Mouse (Mus musculus) naive thymus-derived CD4-positive, alpha-beta T cell, adult 5 months (primary cell): Measurements from ENCODE around the gene Cox19. TPM values are rescaled to one million over a fixed set of nuclear protein-coding genes. Genes with fewer than 3 reads are reported as not detected.

Experiments used
- polyA plus RNA-seq: library from polyadenylated mRNA; unstranded; fragments of 100-300 nt; shearing (Covaris generic); gene quantifications from one replicate; pipeline ENCODE4 v1.2.1, GENCODE M21; 2017

Gene Cox19
- polyA plus RNA-seq: 32.0 TPM

DNA sequence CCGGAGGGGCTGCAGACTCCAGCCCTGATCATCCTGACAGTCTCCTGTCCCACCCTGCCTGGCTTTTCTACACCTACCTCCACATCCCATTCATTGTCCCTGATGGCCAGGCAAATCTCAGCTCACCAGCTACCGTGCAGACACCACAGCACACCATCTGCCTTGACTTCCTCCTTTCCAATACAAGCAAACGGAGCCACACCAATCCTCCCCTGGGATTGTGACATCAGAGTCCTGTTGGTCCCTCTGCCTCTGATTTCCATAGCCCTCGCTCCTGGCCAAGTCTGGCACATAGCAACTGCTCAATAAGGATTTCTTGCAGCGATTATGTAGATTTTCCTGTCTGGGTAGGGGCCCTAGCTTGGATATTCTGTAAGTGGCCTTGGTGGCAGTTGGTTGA, at the start of gene Cox19:
Gene Cox19 (minus strand): TSS at position 285 of the 400 bp plus-strand sequence.

GRCm38 (mm10) chr5:139377468-139378270, 26.5 kb upstream of the Cox19 start, which contains the start of gene Gpr146:
Gene Gpr146, plus strand, starts transcription at chr5:139377697.

GRCm38 (mm10) chr5:139352317-139352716, 1.1 kb upstream of the Cox19 start, which contains the start of gene Cyp2w1:
Gene Cyp2w1, plus strand, starts transcription at chr5:139352617.

DNA sequence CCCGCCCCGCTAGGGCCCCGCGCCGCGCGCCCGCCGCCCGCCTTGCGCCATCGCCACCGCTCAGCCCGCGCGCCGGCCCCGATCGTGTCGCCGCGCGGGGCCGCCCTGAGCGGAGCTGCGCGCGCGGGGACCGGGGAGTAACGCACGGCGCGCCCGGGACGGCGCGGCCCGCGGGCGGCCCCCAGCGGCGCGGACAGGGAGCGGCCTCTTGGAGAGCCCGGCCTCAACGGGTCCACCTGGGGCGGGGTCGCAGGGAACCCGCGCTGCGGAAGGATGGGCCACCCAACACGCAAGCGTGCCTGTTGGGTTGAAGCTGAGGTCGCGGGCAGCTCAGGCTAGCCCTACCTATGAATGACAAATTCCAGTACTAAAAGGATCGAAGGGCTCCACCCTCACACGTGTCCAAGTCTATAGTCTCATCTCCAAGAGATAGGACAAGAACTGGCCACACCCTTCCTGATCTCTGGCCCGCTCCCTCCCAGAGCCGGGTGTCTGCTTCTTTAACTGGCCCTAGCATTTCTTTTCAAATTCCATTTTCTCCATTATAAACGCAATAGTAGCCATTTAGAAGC, 25.7 kb downstream of the Cox19 start, which contains the start of gene Adap1:
Gene Adap1 (minus strand): TSS at position 228 of the 572 bp plus-strand sequence.

Other genes with a start within 250 kb of the Cox19 start
- gene Prkar1b, start 201.4 kb downstream of the Cox19 start, polyA plus RNA-seq: 0.90 TPM
- 24.8 TPM for gene Dnaaf5, start 201.2 kb downstream of the Cox19 start, polyA plus RNA-seq
- 44.9 TPM for gene Sun1, start 150.8 kb downstream of the Cox19 start, polyA plus RNA-seq
- 129 TPM for gene Get4, start 99.1 kb downstream of the Cox19 start, polyA plus RNA-seq
- 1.8 TPM for gene Adap1, start 25.8 kb downstream of the Cox19 start, polyA plus RNA-seq
- not detected for gene Cyp2w1, start 1.2 kb upstream of the Cox19 start, polyA plus RNA-seq
- gene Gpr146, start 26.3 kb upstream of the Cox19 start, polyA plus RNA-seq: 43.4 TPM
- gene C130050O18Rik, start 53.9 kb upstream of the Cox19 start, polyA plus RNA-seq: not detected
- not detected for gene Gper1, start 71.7 kb upstream of the Cox19 start, polyA plus RNA-seq
- gene 3110082I17Rik, start 109.1 kb upstream of the Cox19 start, polyA plus RNA-seq: 4.0 TPM
- gene Zfand2a, start 133.1 kb upstream of the Cox19 start, polyA plus RNA-seq: 77.2 TPM
- gene Uncx, start 192.1 kb upstream of the Cox19 start, polyA plus RNA-seq: not detected